Mouse (Mus musculus): Measurements from ENCODE around the gene Daxx.
A peak's percentile ranks its signal among the peaks of the same experiment; 100 is the strongest.

GRCm38 (mm10) chr17:33930280-33931158, 21.3 kb downstream of the Daxx start:
- TF ChIP-seq CTCF (IDR thresholded peaks at IDR 0.05; ENCODE audit: low read depth) (peak; percentile 20), EP300 (optimal IDR thresholded peaks at IDR 0.05) (no peak)

Data from stomach, postnatal 0 days (tissue).